Mouse (Mus musculus) MN1 (cell line): ENCODE data around the gene Cxcl9.
A peak's percentile ranks its signal among the peaks of the same experiment; 100 is the strongest.

Experiments
- DNase-seq: peaks from one replicate; pipeline ENCODE4 v3.0.0-alpha.2; 2016; ENCODE audit warnings: low spot score

The Cxcl9 gene

GRCm38 (mm10) chr5:92282571-92282970 is 45.3 kb downstream of the Cxcl9 start:
- DNase-seq = peak; percentile 17

- DNase-seq = peak; percentile 30
Observed at GRCm38 (mm10) chr5:92278942-92279537, 48.8 kb downstream of the Cxcl9 start.

- DNase-seq = peak; percentile 90
Observed at GRCm38 (mm10) chr5:92277437-92278394, 50.2 kb downstream of the Cxcl9 start, which contains the start of gene Naaa. Gene Naaa, minus strand, starts transcription at chr5:92278170.
